Mouse (Mus musculus): ENCODE results near the gene Ldb3.

DNA sequence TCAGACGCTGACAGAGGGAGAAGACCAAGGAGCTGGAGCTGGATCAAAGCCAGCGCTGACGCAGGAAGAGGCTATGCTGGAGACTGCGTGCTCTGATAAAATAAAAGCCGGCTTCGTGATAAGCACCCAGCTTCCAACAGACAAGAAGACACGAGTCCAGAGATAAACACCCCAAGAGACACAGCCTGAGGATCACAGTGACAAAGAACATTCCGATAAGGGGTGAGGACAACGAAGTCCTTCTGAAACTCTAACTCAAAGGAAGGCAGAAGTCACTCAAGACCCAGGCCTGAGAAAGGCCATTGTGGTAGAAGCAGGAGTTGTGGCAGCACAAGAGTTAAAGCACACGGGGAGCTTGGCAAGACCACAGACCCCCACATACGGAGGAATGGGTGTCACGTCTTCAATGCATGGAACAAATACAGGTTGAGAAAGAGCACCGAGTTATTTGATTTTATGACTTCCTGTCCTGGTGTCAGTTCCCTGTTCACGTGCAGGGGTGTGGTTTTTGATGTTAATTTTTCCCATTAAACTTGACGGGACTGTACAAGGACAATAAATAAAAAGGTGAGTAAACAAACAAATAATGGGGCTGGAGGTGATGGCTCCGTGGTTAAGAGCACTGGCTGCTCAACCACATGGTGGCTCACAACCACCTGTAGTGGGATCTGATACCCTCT is 35.2 kb upstream of the Ldb3 start:
- TF ChIP-seq POLR2A (IDR thresholded peaks at IDR 0.05; ENCODE audit: low read depth, low read length): no peak
- no peak for TF ChIP-seq CTCF (IDR thresholded peaks at IDR 0.05; ENCODE audit: extremely low read depth, insufficient read length, insufficient replicate concordance, low read depth, low read length)

All from small intestine, adult 2 months (tissue).